Mouse (Mus musculus) frontal cortex, postnatal 36 days (tissue): ENCODE data around the gene Atxn7l1.
A peak's percentile ranks its signal among the peaks of the same experiment; 100 is the strongest.

ENCODE experiments used
- DNase-seq, 2 experiments: peaks; one replicate each; pipeline ENCODE4 v3.0.0; 2022; ENCODE audit warnings: low spot score in 2 of 2

The Atxn7l1 gene

DNA sequence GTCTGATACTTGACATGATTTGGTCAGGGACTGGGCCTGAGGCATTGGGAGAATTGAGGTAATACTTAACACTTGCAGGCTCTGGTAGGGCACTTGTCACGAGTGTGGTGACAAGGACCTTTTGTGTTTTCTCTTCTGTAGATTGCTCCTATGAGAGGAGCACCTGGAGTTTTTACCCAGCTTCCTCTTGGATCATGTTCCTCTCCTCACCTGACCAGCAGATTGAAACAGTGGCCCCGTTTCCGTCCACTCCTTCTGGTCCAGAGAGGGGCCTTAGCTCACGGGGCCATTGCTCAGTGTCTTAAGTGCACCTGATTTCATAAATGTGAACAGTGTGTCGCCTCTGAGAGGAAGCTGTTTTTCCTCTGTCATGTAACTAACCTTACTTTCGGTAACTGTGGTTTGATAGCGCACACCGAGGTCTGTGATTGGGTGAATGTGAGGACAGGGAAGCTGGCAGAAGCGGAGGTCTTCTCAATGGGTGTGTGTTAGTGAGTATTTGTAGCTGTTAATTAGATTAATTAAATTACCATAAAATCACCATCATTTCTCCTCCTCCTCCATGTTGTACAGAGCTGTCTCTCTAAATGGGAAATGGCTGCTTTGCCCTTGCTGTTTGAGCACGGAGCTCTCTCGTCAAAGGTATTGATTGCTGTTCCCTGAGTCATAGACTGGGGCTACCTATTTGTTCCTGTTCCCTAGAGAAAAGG, 35.1 kb downstream of the Atxn7l1 start:
- no peak for DNase-seq

- no peak for DNase-seq
Measured at GRCm38 (mm10) chr12:33183138-33183627, 35.7 kb downstream of the Atxn7l1 start.

GRCm38 (mm10) chr12:33184137-33184536, 36.6 kb downstream of the Atxn7l1 start:
- no peak for DNase-seq

- DNase-seq, result no peak
Measured at GRCm38 (mm10) chr12:33185046-33185445, 37.6 kb downstream of the Atxn7l1 start.

GRCm38 (mm10) chr12:33186331-33186730, 38.8 kb downstream of the Atxn7l1 start:
- no peak for DNase-seq

DNA sequence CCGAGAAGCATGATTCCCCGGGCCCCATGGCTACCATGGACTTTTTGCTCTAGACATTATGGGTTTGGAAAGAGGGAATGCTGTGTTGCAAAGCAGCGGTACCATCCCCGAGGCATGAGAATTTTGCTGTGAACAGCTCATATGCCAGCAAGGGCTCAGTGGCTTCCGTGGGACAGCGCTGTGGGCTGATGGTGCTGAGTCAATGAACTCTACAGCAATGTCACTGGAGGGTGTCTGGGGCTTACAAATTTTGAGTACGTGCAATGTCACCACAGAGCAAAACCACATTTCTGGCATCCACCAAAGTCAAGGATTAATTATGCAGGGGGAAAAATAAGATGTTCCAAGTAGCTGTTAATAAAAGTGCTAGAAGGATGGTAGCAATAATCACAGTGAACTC, 42.6 kb downstream of the Atxn7l1 start:
- no peak for DNase-seq

DNA sequence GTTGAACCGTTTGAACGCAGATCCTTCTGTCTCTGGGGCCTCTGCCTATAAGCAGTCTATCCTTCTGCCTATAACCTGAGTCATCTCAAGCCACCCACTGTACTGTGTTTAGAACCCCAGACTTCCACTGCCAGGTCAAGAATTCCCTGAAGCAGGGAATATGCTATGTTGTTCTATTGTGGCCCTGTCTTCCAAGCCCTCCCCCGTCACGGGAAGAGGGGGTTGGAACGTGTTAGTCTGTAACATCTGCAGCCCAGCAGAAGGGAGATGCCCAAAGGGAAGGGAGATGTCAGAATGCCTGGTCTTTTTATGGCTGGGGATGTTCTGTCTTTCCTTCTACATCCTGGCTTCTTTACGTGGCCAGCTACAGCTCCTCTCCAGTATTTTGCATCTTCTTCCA, 43.1 kb downstream of the Atxn7l1 start:
- DNase-seq, result peak in 1 of 2 experiments; percentile 30

GRCm38 (mm10) chr12:33193408-33193901, 46.0 kb downstream of the Atxn7l1 start:
- no peak for DNase-seq

GRCm38 (mm10) chr12:33195175-33195574, 47.7 kb downstream of the Atxn7l1 start:
- DNase-seq, result no peak

DNA sequence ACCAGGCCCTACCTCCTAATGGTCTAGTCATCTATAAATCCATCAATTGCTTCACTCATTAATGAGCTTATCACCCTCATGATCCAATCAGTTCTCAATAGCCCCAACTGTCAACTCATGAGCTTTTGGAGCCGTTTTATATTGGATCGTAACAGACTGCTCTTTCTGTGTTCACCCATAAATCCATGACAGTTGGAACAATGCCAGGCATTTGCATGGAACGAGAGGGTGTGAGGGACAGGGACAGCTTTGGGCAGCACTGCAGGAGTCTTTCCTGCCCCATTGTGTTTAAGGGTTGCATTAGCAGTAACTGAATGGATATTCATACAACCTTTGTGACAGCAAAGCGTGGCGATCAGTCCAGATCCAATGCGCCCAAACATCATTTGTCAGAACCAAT, 49.8 kb downstream of the Atxn7l1 start:
- DNase-seq, result no peak

DNA sequence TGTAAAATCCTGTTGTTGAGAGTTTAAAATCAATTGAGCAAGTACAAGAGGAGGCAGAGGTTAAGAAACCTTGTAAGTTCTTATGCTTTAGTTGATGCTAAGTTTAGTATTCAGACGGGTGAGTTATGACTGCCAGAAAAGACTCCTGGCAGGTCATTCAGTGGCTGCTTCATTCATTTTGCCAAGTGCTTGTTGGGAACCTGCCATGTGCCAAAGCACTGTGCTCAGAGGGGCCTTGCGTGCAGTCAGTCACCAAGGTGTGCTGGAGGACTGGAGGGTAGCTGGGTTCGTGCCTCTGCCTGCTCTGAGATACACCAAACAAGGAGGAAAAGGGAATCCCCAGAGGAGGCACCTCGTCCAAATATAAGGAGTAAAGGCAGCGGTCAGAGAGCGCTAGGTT, 50.3 kb downstream of the Atxn7l1 start:
- no peak for DNase-seq

DNA sequence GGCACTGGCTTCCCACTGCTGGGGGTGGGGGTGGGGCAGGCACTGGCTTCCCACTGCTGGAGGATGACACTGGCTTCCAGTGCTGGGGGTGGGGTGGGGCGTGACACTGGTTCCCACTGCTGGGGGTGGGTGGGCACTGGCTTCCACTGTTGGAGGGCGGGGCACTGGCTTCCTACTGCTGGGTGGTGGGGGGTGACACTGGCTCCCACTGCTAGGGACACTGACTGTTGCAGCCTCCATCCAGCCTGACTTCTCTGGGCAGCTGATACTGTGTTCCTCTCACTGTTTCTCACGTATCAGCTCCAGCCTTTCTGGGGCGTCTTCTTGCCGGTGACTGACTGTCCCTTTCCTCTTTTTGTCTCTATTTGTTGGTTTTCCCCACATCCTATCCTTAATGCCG, 53.6 kb downstream of the Atxn7l1 start:
- no peak for DNase-seq

DNA sequence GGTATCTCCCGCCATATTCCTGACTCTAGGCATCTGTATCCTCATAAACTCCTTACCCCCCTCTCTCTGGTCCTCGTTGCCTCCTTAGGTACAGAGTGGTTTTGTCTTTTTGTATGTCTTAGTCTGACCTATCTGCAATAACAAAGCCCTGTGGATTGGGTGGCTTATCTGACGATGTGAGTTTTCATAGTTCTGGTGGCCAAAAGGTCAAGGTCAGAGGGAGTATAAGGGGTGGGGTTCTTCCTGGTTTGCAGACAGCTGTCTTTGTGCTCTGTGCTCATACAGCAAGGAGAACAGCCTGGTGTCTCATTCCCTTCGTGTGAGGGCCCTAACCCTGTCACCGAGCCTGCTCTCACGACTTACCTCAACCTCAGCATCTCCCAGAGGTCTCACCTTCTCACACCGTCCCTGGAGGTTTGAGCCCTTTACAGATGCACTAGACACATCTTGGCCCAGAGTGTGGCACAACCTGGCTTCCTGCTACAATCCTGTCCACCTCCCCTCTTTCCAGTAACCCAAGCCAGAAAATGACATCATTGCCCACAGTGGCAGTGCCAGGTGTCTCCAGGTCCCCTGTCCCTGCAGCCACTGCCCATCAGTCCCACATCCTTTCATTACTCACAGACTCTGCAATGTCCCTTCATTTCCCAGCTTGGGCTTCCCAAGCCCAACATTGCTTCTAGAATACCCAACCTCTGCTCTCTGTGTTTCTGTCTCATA, 54.2 kb downstream of the Atxn7l1 start:
- DNase-seq, result no peak

DNA sequence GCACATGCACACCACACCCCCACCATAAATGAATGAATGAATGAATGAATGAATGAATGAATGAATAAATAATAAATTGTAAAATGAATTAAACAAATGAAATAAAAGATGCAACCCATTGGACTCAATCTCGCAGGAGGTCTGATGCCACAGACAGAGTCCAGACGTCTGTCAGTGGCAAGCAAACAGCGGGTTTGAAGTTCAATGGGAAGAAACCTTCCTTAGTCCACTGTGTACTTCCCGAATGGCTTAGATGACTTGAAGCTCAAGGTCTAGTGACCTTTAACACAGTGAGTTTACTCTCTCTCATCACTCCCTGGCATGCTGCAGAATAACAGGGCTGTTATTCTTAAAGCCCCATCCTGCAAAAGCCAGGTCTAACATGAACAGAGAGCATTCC, 57.8 kb downstream of the Atxn7l1 start:
- no peak for DNase-seq

GRCm38 (mm10) chr12:33206300-33206699, 58.8 kb downstream of the Atxn7l1 start:
- no peak for DNase-seq

DNA sequence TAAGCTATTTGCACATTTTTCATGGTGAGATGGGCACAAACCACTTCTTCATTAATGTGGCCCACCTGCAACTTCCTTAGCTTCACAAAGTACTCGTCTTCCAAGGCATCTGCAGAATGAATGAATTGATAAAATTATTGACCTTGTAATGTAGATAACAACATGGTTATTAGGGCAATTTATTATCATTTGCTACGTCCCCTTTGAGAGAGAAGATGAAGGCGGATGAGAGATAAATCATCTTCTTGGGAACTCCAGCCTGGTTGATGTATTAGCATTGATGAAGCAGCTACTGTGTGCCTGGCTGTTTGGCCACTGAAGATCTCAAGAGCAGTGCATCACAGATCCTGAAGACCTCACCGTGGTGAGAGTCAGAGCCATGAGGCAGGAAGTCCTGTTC, 63.4 kb downstream of the Atxn7l1 start:
- no peak for DNase-seq

DNA sequence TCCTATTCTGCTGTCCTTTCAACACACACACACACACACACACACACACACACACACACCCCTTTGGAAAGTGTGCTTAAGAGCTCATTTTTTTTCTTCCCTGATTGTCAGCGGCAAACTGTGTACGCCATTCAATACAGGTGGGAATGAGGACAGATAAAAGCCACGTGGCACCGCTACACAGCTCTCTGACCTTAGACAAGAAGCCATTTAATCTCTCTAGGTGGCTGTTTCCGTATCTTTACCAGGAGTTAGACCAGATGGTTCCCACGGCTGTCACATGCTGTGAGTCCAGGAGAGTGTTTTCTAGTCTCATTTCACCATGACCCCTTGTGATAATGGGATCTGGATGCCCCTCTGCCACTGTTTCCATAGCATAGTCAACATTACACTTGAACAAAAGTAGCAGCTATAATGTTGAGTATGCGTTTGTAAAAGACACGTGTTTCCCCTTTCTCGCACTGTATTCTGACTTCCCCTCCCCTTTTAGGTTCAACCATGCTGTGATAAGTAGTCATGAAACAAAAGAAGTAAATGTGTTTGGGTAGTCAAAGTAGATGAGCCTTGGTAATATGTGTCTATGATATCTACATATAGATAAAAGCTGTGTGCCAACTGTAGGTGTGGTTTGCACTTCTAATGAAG, 70.8 kb downstream of the Atxn7l1 start:
- DNase-seq, result no peak

DNA sequence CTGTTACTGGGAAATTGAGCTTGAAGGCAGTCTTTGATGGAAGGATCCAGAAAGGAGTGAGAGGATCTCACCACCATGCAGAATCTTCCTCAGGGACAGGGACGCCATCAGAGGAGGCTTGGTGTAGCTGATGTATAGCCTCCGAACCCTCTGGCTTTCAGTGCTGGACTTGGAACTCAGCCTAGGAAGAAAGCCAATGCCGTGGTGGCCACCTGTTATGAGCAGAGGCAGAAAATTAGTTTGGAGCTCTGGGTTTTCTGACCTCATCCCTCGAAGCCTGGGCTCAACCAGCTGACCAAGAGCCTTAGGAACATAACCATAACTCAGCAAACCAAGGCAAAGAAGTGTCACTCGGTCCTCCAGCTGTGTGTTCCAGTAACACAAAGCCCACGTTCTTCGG, 71.9 kb downstream of the Atxn7l1 start:
- DNase-seq, result no peak

DNA sequence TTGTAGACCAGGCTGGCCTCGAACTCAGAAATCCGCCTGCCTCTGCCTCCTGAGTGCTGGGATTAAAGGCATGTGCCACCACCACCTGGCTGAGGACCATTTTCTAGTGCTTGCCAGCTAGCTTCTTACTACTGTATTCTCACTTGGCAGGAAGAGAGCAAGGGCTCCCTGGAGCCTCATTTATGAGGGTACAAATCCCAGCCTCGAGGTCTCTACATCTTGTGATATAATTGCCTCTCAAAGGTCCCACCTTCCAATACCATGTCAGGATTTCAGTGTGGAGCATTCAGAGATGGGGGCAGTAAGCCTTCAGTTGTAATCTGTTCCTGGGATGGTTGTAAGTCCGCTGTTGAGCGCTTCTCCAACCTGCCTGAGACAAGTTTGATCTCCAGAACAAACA, 72.6 kb downstream of the Atxn7l1 start:
- DNase-seq, result no peak

DNA sequence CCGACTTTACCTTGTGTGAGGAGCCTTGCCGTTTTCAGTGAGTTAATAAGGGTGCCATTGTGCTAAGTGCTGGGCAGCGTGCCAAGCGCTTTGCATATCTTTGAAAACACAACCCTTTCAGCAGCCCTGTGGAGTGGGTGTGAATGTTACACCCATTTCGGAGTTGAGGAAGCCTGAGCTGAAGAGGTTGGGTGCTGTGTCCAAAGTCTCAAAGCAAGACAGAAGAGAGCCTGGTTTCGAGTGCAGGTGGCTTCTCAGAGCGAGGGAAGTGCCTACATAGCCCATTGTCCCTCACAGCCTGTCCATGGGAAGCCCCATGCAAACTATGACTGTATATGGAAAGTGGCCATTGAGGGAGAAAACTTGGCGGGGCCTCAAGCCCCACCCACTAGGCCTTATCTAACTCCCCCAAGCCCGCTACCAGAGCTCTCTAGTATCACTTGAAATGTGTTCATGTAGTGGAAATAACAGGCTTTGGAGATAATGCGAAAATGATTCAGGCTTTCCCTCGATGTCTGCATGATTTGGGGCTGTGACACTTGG, 73.1 kb downstream of the Atxn7l1 start:
- DNase-seq, result peak; percentile 54 to 73

DNA sequence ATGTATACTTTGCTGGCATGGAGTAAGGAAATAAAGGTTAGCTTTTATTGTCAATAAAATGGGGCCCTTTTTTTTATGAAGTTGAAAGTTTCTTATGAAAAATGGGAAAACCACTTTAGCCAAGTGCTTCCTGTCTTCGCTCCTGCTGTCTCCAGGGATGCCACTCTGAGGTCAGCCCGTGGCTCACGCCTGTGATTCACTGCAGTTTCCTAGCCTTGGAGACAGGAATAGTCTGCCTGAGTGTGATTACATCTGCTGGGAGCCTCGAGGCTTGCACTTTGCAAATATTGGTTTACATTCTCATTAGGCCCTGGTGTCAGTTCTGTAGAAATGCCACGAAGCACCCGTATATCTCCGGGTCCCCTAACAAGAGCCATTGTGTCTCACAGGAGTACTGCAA, 74.7 kb downstream of the Atxn7l1 start:
- DNase-seq, result no peak

DNA sequence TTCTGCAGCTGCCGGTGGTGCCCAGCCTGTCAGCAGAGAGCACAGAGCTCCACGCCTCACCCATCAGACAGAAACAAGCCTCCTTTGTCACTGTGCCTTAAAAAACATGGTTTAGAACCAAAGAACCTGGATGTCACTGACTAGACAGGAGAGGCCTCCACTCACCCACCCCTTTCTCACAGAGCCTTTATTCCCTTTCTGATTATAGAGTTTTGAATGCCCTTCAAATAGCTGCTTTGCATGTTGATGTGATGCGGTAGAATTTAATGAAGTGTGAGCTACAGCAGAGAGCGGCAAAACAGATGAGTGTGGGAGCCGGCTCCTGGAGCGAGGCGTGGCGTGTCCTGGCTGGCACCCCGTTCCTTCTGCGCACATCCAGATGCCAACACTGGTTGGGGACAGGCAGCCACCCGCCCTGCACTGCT, 77.6 kb downstream of the Atxn7l1 start:
- peak; percentile 65 to 67 for DNase-seq
